Mouse (Mus musculus): ENCODE results near the gene Dgki. TPM values are rescaled to one million over a fixed set of nuclear protein-coding genes. Genes with fewer than 3 reads are reported as not detected.
"Not testable (repeated sequence)": the region's sequence is repeated elsewhere in the genome, so short reads cannot be mapped to it uniquely, and the experiment has no call there.

Gene Dgki
- total and polyA plus RNA-seq, 2 experiments from 2014 or later, result 4.6 to 26.9 TPM

GRCm38 (mm10) chr6:37131257-37131656 lies 168.7 kb downstream of the Dgki start:
- Histone ChIP-seq H3K36me3 (ENCODE audit: insufficient read depth, low read length) (no peaks in the 10 kb centered on the region), H3K4me1 (ENCODE audit: insufficient read depth, low read length) (no peaks in the 10 kb centered on the region), H3K27ac (ENCODE audit: low read depth, low read length) (no peak overlapping the region), H3K4me2 (ENCODE audit: low read depth, low read length, poor library complexity, severe bottlenecking) (no peak overlapping the region), H3K9me3 (ENCODE audit: low read length) (no peaks in the 10 kb centered on the region), H3K27me3 (ENCODE audit: insufficient read depth, low read length) (no peaks in the 10 kb centered on the region), H3K4me3 (ENCODE audit: low read depth, low read length) (no peak overlapping the region), H3K9ac (replicated peaks; ENCODE audit: low read length, poor library complexity, severe bottlenecking) (no peak overlapping the region)
- WGBS, result 79% methylated on average over 4 of the region's 4 CpGs
- ATAC-seq (ENCODE audit: low FRiP score) (no peak), DNase-seq (ENCODE audit: low spot score) (peak; percentile 2)
- TF ChIP-seq CTCF (IDR thresholded peaks at IDR 0.05), result no peak

- Histone ChIP-seq H3K9ac (replicated peaks; ENCODE audit: low read length, poor library complexity, severe bottlenecking) (no peak overlapping the region), H3K4me1 (ENCODE audit: insufficient read depth, low read length) (no peaks in the 10 kb centered on the region), H3K27ac (ENCODE audit: low read depth, low read length) (no peak overlapping the region), H3K27me3 (ENCODE audit: insufficient read depth, low read length) (no peaks in the 10 kb centered on the region), H3K4me3 (ENCODE audit: low read depth, low read length) (no peak overlapping the region), H3K36me3 (ENCODE audit: insufficient read depth, low read length) (no peaks in the 10 kb centered on the region), H3K9me3 (ENCODE audit: low read length) (no peaks in the 10 kb centered on the region), H3K4me2 (ENCODE audit: low read depth, low read length, poor library complexity, severe bottlenecking) (no peak overlapping the region)
- DNase-seq (ENCODE audit: low spot score) (no peak), ATAC-seq (ENCODE audit: low FRiP score) (no peak)
- TF ChIP-seq CTCF (IDR thresholded peaks at IDR 0.05), result no peak
- WGBS, result 91% methylated on average over 19 of the region's 19 CpGs
Observed at GRCm38 (mm10) chr6:37120417-37121154, 179.4 kb downstream of the Dgki start.

GRCm38 (mm10) chr6:37119205-37119604 lies 180.8 kb downstream of the Dgki start:
- Histone ChIP-seq H3K9me3 (ENCODE audit: low read length) (no peaks in the 10 kb centered on the region), H3K4me1 (ENCODE audit: insufficient read depth, low read length) (no peaks in the 10 kb centered on the region), H3K4me3 (ENCODE audit: low read depth, low read length) (no peak overlapping the region), H3K36me3 (ENCODE audit: insufficient read depth, low read length) (no peaks in the 10 kb centered on the region), H3K27ac (ENCODE audit: low read depth, low read length) (no peak overlapping the region), H3K4me2 (ENCODE audit: low read depth, low read length, poor library complexity, severe bottlenecking) (no peak overlapping the region), H3K27me3 (ENCODE audit: insufficient read depth, low read length) (no peaks in the 10 kb centered on the region), H3K9ac (replicated peaks; ENCODE audit: low read length, poor library complexity, severe bottlenecking) (no peak overlapping the region)
- DNase-seq (ENCODE audit: low spot score), result no peak
- ATAC-seq (ENCODE audit: low FRiP score), result no peak
- no peak for TF ChIP-seq CTCF (IDR thresholded peaks at IDR 0.05)
- 91% methylated on average over 3 of the region's 3 CpGs for WGBS

- Histone ChIP-seq H3K9ac (replicated peaks; ENCODE audit: low read length, poor library complexity, severe bottlenecking) (no peak overlapping the region), H3K27ac (ENCODE audit: low read depth, low read length) (no peak overlapping the region), H3K9me3 (ENCODE audit: low read length) (no peaks in the 10 kb centered on the region), H3K4me1 (ENCODE audit: insufficient read depth, low read length) (no peaks in the 10 kb centered on the region), H3K27me3 (ENCODE audit: insufficient read depth, low read length) (no peaks in the 10 kb centered on the region), H3K4me3 (ENCODE audit: low read depth, low read length) (no peak overlapping the region), H3K4me2 (ENCODE audit: low read depth, low read length, poor library complexity, severe bottlenecking) (no peak overlapping the region), H3K36me3 (ENCODE audit: insufficient read depth, low read length) (no peaks in the 10 kb centered on the region)
- no peak for TF ChIP-seq CTCF (IDR thresholded peaks at IDR 0.05)
- WGBS, result 85% methylated on average over 4 of the region's 4 CpGs
- ATAC-seq (ENCODE audit: low FRiP score), result no peak
- DNase-seq (ENCODE audit: low spot score), result no peak
Observed at GRCm38 (mm10) chr6:37113048-37113447, 186.9 kb downstream of the Dgki start.

GRCm38 (mm10) chr6:37106236-37106635 lies 193.7 kb downstream of the Dgki start:
- not testable (repeated sequence) for H3K4me3 ChIP-seq (ENCODE audit: low read depth, low read length); H3K9ac ChIP-seq (replicated peaks; ENCODE audit: low read length, poor library complexity, severe bottlenecking); H3K4me2 ChIP-seq (ENCODE audit: low read depth, low read length, poor library complexity, severe bottlenecking); ATAC-seq (ENCODE audit: low FRiP score); H3K36me3 ChIP-seq (ENCODE audit: insufficient read depth, low read length); H3K27ac ChIP-seq (ENCODE audit: low read depth, low read length); H3K27me3 ChIP-seq (ENCODE audit: insufficient read depth, low read length); DNase-seq (ENCODE audit: low spot score); H3K9me3 ChIP-seq (ENCODE audit: low read length); H3K4me1 ChIP-seq (ENCODE audit: insufficient read depth, low read length)
- WGBS, result 95% methylated on average over 6 of the region's 6 CpGs

- H3K4me3 ChIP-seq (ENCODE audit: low read depth, low read length), result no peak overlapping the region
- 70% methylated on average over 5 of the region's 5 CpGs for WGBS
- H3K27ac ChIP-seq (ENCODE audit: low read depth, low read length), result no peak overlapping the region
- H3K27me3 ChIP-seq (ENCODE audit: insufficient read depth, low read length), result no peaks in the 10 kb centered on the region
- no peaks in the 10 kb centered on the region for H3K4me1 ChIP-seq (ENCODE audit: insufficient read depth, low read length)
- ATAC-seq (ENCODE audit: low FRiP score) (no peak), DNase-seq (ENCODE audit: low spot score) (no peak)
- TF ChIP-seq CTCF (IDR thresholded peaks at IDR 0.05), result no peak
- H3K36me3 ChIP-seq (ENCODE audit: insufficient read depth, low read length), result no peaks in the 10 kb centered on the region
- H3K9ac ChIP-seq (replicated peaks; ENCODE audit: low read length, poor library complexity, severe bottlenecking), result no peak overlapping the region
- H3K9me3 ChIP-seq (ENCODE audit: low read length), result no peaks in the 10 kb centered on the region
- H3K4me2 ChIP-seq (ENCODE audit: low read depth, low read length, poor library complexity, severe bottlenecking), result no peak overlapping the region
Observed at GRCm38 (mm10) chr6:37100413-37100812, 199.6 kb downstream of the Dgki start.
